Mouse (Mus musculus) liver, adult 2 months (tissue): ENCODE measurements around the gene Hykk. TPM values are rescaled to one million over a fixed set of nuclear protein-coding genes. Genes with fewer than 3 reads are reported as not detected.
A peak's percentile ranks its signal among the peaks of the same experiment; 100 is the strongest.

ENCODE experiments used
- DNase-seq: peaks from one replicate; pipeline ENCODE4 v3.0.0-alpha.2; 2011; ENCODE audit warnings: low read depth, low spot score; ENCODE audit errors: extremely low read depth
- H3K27ac ChIP-seq: fragments of 200-500 bp; replicated peaks from 2 replicates; pipeline ENCODE4 v1.5.1; 2012; ENCODE audit warnings: low read depth, mild to moderate bottlenecking, control low read depth, inconsistent platforms, low read length; ENCODE audit not compliant: insufficient read depth
- H3K27me3 ChIP-seq: fragments of 200-500 bp; 2 replicates; pipeline ENCODE4 v1.6.1; 2012; ENCODE audit warnings: mild to moderate bottlenecking, moderate library complexity, low read length, inconsistent platforms; ENCODE audit not compliant: control insufficient read depth, insufficient read depth
- H3K36me3 ChIP-seq: fragments of 200-500 bp; 2 replicates; pipeline ENCODE4 v1.6.1; 2012; ENCODE audit warnings: low read length, inconsistent platforms; ENCODE audit not compliant: control insufficient read depth, insufficient read depth
- H3K4me1 ChIP-seq: fragments of 200-500 bp; 2 replicates; pipeline ENCODE4 v1.6.1; 2011; ENCODE audit warnings: low read length; ENCODE audit not compliant: control insufficient read depth, insufficient read depth
- H3K4me3 ChIP-seq: fragments of 200-500 bp; 2 replicates; pipeline ENCODE4 v1.5.1; 2011; ENCODE audit warnings: low read depth, mild to moderate bottlenecking, control low read depth, low read length, moderate library complexity; ENCODE audit not compliant: insufficient read depth
- H3K79me2 ChIP-seq: fragments of 200-500 bp; 2 replicates; pipeline ENCODE4 v1.6.1; 2012; ENCODE audit warnings: inconsistent platforms, mild to moderate bottlenecking, low read length, moderate library complexity; ENCODE audit not compliant: control insufficient read depth, insufficient read depth
- H3K9ac ChIP-seq: fragments of 200-500 bp; 2 replicates; pipeline ENCODE4 v1.6.1; 2012; ENCODE audit warnings: low read depth, mild to moderate bottlenecking, control low read depth, inconsistent platforms, low read length
- CTCF ChIP-seq: fragments of 200-500 bp; IDR thresholded peaks from 2 replicates; pipeline ENCODE4 v1.5.1; 2011; ENCODE audit warnings: low read depth, low read length, control low read depth
- POLR2A ChIP-seq: fragments of 200-500 bp; IDR thresholded peaks from 2 replicates; pipeline ENCODE4 v1.6.1; 2011; ENCODE audit warnings: low read length, control low read depth; ENCODE audit not compliant: insufficient read depth; ENCODE audit errors: extremely low read depth
- WGBS: fragments of 180-500 bp; shearing (Covaris S2); methylation state at CpG from one replicate; pipeline ENCODE4 v1.1.7; 2018; 5-methylcytosine and 5-hydroxymethylcytosine counted together
- polyA plus RNA-seq: library from polyadenylated mRNA; depleted of rRNA; stranded (reverse); fragments of >200 nt; gene quantifications from 2 replicates; pipeline ENCODE4 v1.2.3, GENCODE M21; 2012
- total RNA-seq: library from RNA; depleted of rRNA; stranded (reverse); fragments of >200 nt; gene quantifications from 2 replicates; pipeline ENCODE4 v1.2.3, GENCODE M21; 2014

Hykk gene
- total and polyA plus RNA-seq, 2 experiments: 8.7 to 67.9 TPM

GRCm38 (mm10) chr9:54950575-54951321 is 33.7 kb downstream of the Hykk start, which contains the start of the genes Psma4 and AY074887:
TSS of gene Psma4 (plus strand) at chr9:54950790.
TSS of gene AY074887 (minus strand) at chr9:54950998.
- Histone ChIP-seq H3K79me2 (peaks cover 5% of the 10 kb centered on the region; the same call in 1 of the 2 replicates), H3K27ac (peak within 1 kb of the TSS; percentile 92), H3K9ac (peak within 1 kb of the TSS; percentile 94), H3K4me1 (peaks cover 16% of the 10 kb centered on the region), H3K4me3 (peak within 1 kb of the TSS; percentile 92), H3K36me3 (peaks cover 49% of the 10 kb centered on the region), H3K27me3 (no peaks in the 10 kb centered on the region)
- TF ChIP-seq POLR2A (peak; percentile 78), CTCF (no peak)
- DNase-seq: peak; percentile 89
- WGBS: under 1% methylated on average over 65 of the region's 65 CpGs

DNA sequence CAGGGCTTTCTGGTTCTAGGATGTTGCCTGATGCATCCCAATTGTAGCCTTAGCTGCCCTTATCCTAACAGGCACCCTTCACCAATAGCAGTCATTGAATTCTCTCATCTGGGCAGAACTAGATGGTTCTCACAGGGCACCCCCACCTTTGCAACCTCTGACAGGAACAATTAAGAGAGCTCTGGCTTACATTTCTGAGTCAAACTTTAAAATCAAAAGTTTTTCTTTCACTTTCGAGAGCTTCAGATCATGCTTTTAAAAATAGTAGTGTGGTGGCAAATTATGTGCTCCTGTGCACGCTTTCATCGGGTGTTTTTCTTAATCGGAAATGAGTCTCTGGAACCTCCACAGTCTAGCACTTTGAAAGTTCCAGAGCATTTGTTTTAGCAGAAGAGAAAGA is 44.0 kb downstream of the Hykk start:
- H3K27ac ChIP-seq: no peak overlapping the region; the same call in 1 of the 2 replicates
- peaks cover 26% of the 10 kb centered on the region for H3K36me3 ChIP-seq
- H3K27me3 ChIP-seq: no peaks in the 10 kb centered on the region
- TF ChIP-seq POLR2A: no peak
- TF ChIP-seq CTCF: no peak
- peaks cover 9% of the 10 kb centered on the region; the same call in 1 of the 2 replicates for H3K4me1 ChIP-seq
- H3K79me2 ChIP-seq: no peaks in the 10 kb centered on the region
- no peak for DNase-seq
- no peak overlapping the region for H3K4me3 ChIP-seq
- 85% methylated on average over 4 of the region's 4 CpGs for whole genome bisulfite sequencing
- no peak overlapping the region for H3K9ac ChIP-seq

- Histone ChIP-seq H3K27ac (no peak overlapping the region), H3K79me2 (no peaks in the 10 kb centered on the region), H3K4me1 (peaks cover 9% of the 10 kb centered on the region; the same call in 1 of the 2 replicates), H3K4me3 (no peak overlapping the region), H3K9ac (no peak overlapping the region), H3K36me3 (peaks cover 3% of the 10 kb centered on the region), H3K27me3 (no peaks in the 10 kb centered on the region)
- no peak for DNase-seq
- no peak for TF ChIP-seq CTCF
- TF ChIP-seq POLR2A: no peak
These were observed 46.6 kb downstream of the Hykk start for GRCm38 (mm10) chr9:54963669-54964068.

GRCm38 (mm10) chr9:54969972-54970637 is 53.0 kb downstream of the Hykk start:
- Histone ChIP-seq H3K4me3 (no peak overlapping the region), H3K27ac (no peak overlapping the region), H3K9ac (no peak overlapping the region), H3K4me1 (no peaks in the 10 kb centered on the region), H3K27me3 (no peaks in the 10 kb centered on the region), H3K79me2 (no peaks in the 10 kb centered on the region), H3K36me3 (no peaks in the 10 kb centered on the region)
- TF ChIP-seq POLR2A: no peak
- WGBS: 57% methylated on average over 8 of the region's 8 CpGs
- DNase-seq: no peak

GRCm38 (mm10) chr9:54980674-54981073 is 63.6 kb downstream of the Hykk start, which contains the start of gene Chrna5:
TSS of gene Chrna5 (plus strand) at chr9:54980880.
- no peak within 1 kb of the TSS for H3K9ac ChIP-seq
- peaks cover 24% of the 10 kb centered on the region for H3K27me3 ChIP-seq
- 70% methylated on average over 8 of the region's 8 CpGs for WGBS

More at GRCm38 (mm10) chr9:54980674-54981073, 63.6 kb downstream of the Hykk start, which contains the start of gene Chrna5:
- H3K79me2 ChIP-seq: no peaks in the 10 kb centered on the region
- no peak for DNase-seq
- no peak for TF ChIP-seq POLR2A
- TF ChIP-seq CTCF: no peak
- H3K4me3 ChIP-seq: peak within 1 kb of the TSS; percentile 46; the same call in 1 of the 2 replicates
- H3K27ac ChIP-seq: no peak within 1 kb of the TSS
- H3K4me1 ChIP-seq: peaks cover 5% of the 10 kb centered on the region
- H3K36me3 ChIP-seq: no peaks in the 10 kb centered on the region
